Mouse (Mus musculus) midbrain, embryonic 10.5 days (tissue): ENCODE measurements around the gene Gm48552. TPM values are rescaled to one million over a fixed set of nuclear protein-coding genes. Genes with fewer than 3 reads are reported as not detected.
A peak's percentile ranks its signal among the peaks of the same experiment; 100 is the strongest.

ENCODE experiments used
- DNase-seq: peaks from one replicate; pipeline ENCODE4 v3.0.0-alpha.2; 2017; ENCODE audit warnings: low spot score
- H3K27ac ChIP-seq: fragments of 300-500 bp; sonication (generic); replicated peaks from 2 replicates; pipeline ENCODE4 v1.5.1; 2016; ENCODE audit warnings: mild to moderate bottlenecking
- H3K27me3 ChIP-seq: fragments of 300-500 bp; sonication (generic); 2 replicates; pipeline ENCODE4 v1.6.1; 2016; ENCODE audit warnings: low read depth, mild to moderate bottlenecking; ENCODE audit not compliant: poor library complexity, severe bottlenecking
- H3K36me3 ChIP-seq: fragments of 300-500 bp; sonication (generic); 2 replicates; pipeline ENCODE4 v1.6.1; 2016; ENCODE audit warnings: mild to moderate bottlenecking, moderate library complexity
- H3K4me1 ChIP-seq: fragments of 300-500 bp; sonication (generic); 2 replicates; pipeline ENCODE4 v1.6.1; 2016
- H3K4me3 ChIP-seq: fragments of 300-500 bp; sonication (generic); 2 replicates; pipeline ENCODE4 v1.5.1; 2016; ENCODE audit warnings: mild to moderate bottlenecking, moderate library complexity
- H3K9me3 ChIP-seq: fragments of 300-500 bp; sonication (generic); replicated peaks from 2 replicates; pipeline ENCODE4 v1.6.1; 2016; ENCODE audit warnings: mild to moderate bottlenecking
- WGBS: fragments of 180-500 bp; shearing (Covaris S2); methylation state at CpG from one replicate; pipeline ENCODE4 v1.1.7; 2016; 5-methylcytosine and 5-hydroxymethylcytosine counted together
- polyA plus RNA-seq: library from polyadenylated mRNA; unstranded; fragments of >200 nt; fragmentation: Nextera tagmentation; extraction: Ambion mirVana; gene quantifications from 2 replicates; pipeline ENCODE4 v1.2.1, GENCODE M21; 2016

The Gm48552 gene
- polyA plus RNA-seq, 1 experiment from 2014 or later, result 1.7 TPM

GRCm38 (mm10) chr10:81351678-81352291 lies 37.0 kb upstream of the Gm48552 start:
- H3K9me3 ChIP-seq, result no peaks in the 10 kb centered on the region
- 28% methylated on average over 9 of the region's 9 CpGs for WGBS

DNA sequence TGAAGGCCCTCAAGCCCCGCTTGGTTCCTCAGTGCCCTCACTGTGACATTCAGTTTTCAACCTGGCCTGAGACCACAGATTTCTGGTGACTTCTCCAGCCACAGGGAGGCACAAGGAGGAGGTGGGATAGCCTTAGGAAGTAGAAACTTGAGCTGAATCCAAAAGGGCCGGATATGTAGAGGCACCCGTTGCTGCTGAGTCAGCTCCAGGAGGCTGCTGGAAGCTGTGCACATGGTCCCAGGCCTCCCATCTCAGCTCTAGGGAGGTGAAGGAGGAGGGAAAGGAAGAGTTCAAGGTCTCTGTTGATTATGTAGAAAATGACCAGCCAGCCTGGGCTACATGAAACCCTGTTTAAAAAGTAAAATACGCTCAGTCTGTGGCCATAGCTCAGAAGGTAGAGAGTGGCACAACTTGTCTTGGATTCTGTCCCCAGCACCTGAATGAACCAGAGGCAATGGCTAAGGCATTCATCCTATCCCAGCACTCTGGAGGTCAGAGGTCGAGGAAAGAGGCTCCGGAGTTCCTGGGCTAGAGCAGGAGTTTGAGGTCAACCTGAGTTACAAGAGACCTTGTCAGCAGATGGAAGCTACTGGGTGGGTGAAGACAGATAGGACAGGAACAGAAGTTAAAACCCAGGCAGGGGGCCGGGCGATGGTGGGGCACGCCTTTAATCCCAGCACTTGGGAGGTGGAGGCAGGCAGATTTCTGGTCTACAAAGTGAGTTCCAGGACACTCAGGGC lies 33.9 kb upstream of the Gm48552 start:
- 57% methylated on average over 9 of the region's 9 CpGs for whole genome bisulfite sequencing
- Histone ChIP-seq H3K27ac (no peak overlapping the region; the same call in 1 of the 2 replicates), H3K9me3 (no peaks in the 10 kb centered on the region), H3K27me3 (peaks cover 43% of the 10 kb centered on the region), H3K36me3 (no peaks in the 10 kb centered on the region), H3K4me3 (no peak overlapping the region), H3K4me1 (peaks cover 65% of the 10 kb centered on the region)
- no peak for DNase-seq

More at GRCm38 (mm10) chr10:81351678-81352291, 37.0 kb upstream of the Gm48552 start:
- no peak overlapping the region for H3K4me3 ChIP-seq
- DNase-seq, result no peak
- H3K27me3 ChIP-seq, result peaks cover 48% of the 10 kb centered on the region
- 0 out of 2 replicates have a peak overlapping the region, but pooled peaks have one; percentile 2 for H3K27ac ChIP-seq
- peaks cover 18% of the 10 kb centered on the region for H3K36me3 ChIP-seq
- peaks cover 63% of the 10 kb centered on the region for H3K4me1 ChIP-seq

DNA sequence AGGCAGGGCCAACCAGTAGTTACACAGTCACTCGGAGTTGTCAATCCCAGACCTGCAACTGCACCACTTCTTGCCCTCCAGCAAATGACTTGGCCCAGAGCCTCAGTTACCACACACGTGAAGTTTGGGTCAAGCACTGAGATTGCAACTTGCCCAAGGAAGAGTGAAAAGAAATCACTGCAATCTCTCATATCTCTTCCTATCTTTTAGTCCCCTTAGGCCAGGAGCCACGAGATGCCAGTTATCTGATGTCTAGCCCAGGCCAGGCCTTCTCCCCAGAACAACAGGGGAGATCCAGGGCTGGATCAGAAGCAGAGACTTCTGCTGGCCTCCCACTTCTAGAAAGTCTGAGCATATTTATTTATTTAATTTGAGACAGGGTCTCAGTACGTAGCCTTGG lies 33.3 kb upstream of the Gm48552 start:
- 87% methylated on average over 4 of the region's 4 CpGs for WGBS
- no peak for DNase-seq
- Histone ChIP-seq H3K27ac (no peak overlapping the region), H3K27me3 (peaks cover 43% of the 10 kb centered on the region), H3K36me3 (no peaks in the 10 kb centered on the region), H3K9me3 (no peaks in the 10 kb centered on the region), H3K4me1 (peaks cover 69% of the 10 kb centered on the region), H3K4me3 (no peak overlapping the region)

DNA sequence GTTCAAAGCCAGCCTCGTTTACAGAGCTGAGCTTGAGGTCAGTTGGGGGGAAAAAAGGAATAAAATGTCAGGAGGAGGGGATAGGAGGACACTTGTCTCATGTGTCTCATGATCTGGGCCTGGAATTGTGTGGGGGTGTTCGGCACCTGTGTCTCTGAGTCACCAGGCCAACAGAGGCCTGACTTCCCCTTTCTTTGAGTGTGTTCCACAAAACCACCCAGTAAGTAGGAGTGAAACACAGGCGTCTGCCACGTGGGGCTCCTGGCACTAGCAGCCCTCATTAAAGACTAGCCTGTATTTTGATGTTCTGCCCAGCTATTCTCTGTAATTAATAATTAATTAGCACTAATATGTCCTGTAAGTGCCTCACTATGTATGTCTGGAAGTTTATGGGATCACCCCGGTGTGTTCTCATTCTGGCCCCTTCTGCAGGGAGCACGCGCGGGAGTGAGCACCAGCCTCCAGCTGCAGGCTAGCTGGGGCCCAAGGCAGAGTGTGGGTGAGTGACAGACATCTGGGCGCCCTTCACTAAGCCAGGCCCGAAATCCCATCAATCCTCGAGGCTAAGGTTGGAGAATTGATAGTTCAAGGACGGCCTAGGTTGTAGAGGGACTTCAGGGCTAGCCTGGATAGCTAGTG lies 32.3 kb upstream of the Gm48552 start:
- Histone ChIP-seq H3K27ac (peak overlapping the region; percentile 53; the same call in 1 of the 2 replicates), H3K4me1 (peaks cover 71% of the 10 kb centered on the region), H3K27me3 (peaks cover 43% of the 10 kb centered on the region), H3K9me3 (no peaks in the 10 kb centered on the region), H3K36me3 (peaks cover 5% of the 10 kb centered on the region), H3K4me3 (peak overlapping the region; percentile 78)
- no peak for DNase-seq
- WGBS, result 61% methylated on average over 12 of the region's 12 CpGs

GRCm38 (mm10) chr10:81356991-81357844 lies 31.6 kb upstream of the Gm48552 start, which contains the start of gene Mfsd12:
Gene Mfsd12, plus strand, starts transcription at chr10:81357491.
- Histone ChIP-seq H3K4me1 (peaks cover 72% of the 10 kb centered on the region), H3K9me3 (no peaks in the 10 kb centered on the region), H3K27me3 (peaks cover 48% of the 10 kb centered on the region), H3K36me3 (peaks cover 12% of the 10 kb centered on the region), H3K4me3 (peak within 1 kb of the TSS; percentile 78), H3K27ac (peak within 1 kb of the TSS; percentile 84)
- WGBS, result 2% methylated on average over 79 of the region's 79 CpGs
- peak; percentile 87 for DNase-seq

DNA sequence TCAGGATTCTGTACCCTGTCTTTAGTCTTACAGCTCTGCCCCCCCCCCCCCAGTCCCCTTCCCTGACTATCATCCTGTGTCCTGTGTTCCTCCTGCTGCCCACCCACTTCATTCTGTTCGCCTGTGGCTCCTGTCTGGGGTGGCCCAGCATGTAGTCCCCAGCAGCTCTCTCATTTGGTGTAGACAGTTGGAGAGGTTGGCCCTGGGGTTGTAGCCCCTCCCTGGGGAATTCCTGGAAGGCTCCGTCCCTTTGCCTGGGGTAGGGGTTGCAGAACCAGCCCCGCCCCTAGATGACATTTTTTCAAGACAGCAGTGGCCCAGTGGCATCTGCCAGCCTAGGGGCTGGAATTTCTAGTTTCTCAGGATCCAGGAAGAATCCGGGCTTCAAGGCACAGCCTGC lies 30.6 kb upstream of the Gm48552 start:
- Histone ChIP-seq H3K9me3 (no peaks in the 10 kb centered on the region), H3K27me3 (peaks cover 58% of the 10 kb centered on the region), H3K4me1 (peaks cover 81% of the 10 kb centered on the region), H3K27ac (peak overlapping the region; percentile 84), H3K36me3 (peaks cover 19% of the 10 kb centered on the region), H3K4me3 (peak overlapping the region; percentile 78)
- 24% methylated on average over 4 of the region's 4 CpGs for WGBS
- no peak for DNase-seq

DNA sequence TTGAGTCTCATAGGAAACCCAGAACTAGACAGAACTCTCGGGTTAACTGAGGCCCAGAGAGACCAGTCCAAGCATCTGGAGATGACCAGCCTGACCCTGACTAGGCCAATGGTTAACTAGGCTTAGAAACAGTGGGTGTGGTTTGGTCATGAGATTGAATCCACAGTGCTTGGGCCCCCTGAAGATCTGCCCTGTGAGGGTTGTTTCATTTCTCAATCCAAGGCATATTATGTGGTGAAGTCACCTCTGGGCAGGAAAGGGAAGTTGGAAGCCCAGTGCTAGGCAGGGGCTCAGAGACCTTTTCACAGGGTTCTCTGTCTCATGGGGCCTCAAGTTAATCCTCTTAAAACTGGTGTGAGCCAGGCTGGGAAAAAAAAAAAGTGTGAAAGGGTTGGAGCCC lies 30.0 kb upstream of the Gm48552 start:
- peak overlapping the region; percentile 78 for H3K4me3 ChIP-seq
- H3K27ac ChIP-seq, result peak overlapping the region; percentile 25; the same call in 1 of the 2 replicates
- peaks cover 88% of the 10 kb centered on the region for H3K4me1 ChIP-seq
- H3K36me3 ChIP-seq, result peaks cover 19% of the 10 kb centered on the region
- WGBS, result 56% methylated on average over 1 of the region's 1 CpGs
- H3K9me3 ChIP-seq, result no peaks in the 10 kb centered on the region
- H3K27me3 ChIP-seq, result peaks cover 64% of the 10 kb centered on the region
- DNase-seq, result no peak

GRCm38 (mm10) chr10:81360721-81361120 lies 28.1 kb upstream of the Gm48552 start:
- Histone ChIP-seq H3K9me3 (no peaks in the 10 kb centered on the region), H3K27ac (no peak overlapping the region), H3K27me3 (peaks cover 64% of the 10 kb centered on the region), H3K36me3 (peaks cover 19% of the 10 kb centered on the region), H3K4me3 (no peak overlapping the region), H3K4me1 (peaks cover 94% of the 10 kb centered on the region)
- WGBS, result 71% methylated on average over 8 of the region's 8 CpGs
- DNase-seq, result no peak

GRCm38 (mm10) chr10:81362336-81362949 lies 26.4 kb upstream of the Gm48552 start:
- Histone ChIP-seq H3K9me3 (no peaks in the 10 kb centered on the region), H3K4me3 (0 out of 2 replicates have a peak overlapping the region, but pooled peaks have one; percentile 52), H3K36me3 (peaks cover 32% of the 10 kb centered on the region), H3K27ac (peak overlapping the region; percentile 78), H3K27me3 (peaks cover 52% of the 10 kb centered on the region), H3K4me1 (peaks cover 100% of the 10 kb centered on the region)
- no peak for DNase-seq
- 71% methylated on average over 12 of the region's 12 CpGs for WGBS

DNA sequence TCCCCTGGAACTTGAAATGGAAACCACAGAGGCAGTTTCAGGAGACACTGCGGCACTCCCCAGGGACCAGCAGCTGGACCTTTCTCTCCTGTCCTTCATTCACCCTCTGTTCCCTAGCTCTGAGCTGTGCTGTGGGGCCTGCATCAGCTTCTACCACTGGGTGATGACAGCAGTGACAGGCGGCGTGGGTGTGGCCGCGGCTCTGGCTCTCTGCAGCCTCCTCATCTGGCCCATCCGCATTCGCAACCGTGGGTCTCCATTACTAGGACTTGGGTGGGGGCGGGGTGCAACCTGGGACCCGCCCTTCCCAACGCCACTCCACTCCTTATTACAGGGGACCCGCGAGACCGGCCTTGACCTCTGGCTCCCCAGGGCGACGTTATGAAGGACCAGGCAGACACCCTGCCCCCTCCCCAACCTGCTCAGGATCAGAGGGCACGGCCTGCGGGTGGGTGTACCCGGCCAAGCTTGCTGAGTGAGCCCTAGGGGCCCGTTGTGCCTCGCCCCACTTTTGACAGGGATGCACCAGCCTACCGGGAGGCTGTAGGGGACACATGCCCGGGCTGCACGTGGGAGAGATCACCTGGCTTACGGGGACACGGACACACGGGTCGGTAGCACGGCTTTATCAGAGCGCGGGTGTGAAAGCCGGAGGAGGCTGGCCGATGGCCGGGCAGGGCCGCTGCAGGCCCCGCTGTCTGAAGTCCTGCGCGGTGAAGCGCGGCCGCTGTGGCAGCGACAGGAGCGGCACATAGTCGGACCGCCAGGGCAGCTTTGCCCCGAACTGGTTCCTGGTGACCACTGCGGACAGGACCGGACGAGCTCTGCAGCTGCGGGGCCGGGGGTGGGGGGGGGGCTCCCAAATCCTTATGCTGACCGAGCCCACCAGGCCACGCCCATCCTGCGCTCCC lies 25.1 kb upstream of the Gm48552 start:
- peaks cover 40% of the 10 kb centered on the region for H3K27me3 ChIP-seq
- peak; percentile 47 for DNase-seq

GRCm38 (mm10) chr10:81364666-81365065 lies 24.1 kb upstream of the Gm48552 start:
- peak overlapping the region; percentile 78 for H3K27ac ChIP-seq
- peaks cover 33% of the 10 kb centered on the region for H3K27me3 ChIP-seq
- H3K36me3 ChIP-seq, result peaks cover 55% of the 10 kb centered on the region
- peaks cover 85% of the 10 kb centered on the region for H3K4me1 ChIP-seq
- WGBS, result 9% methylated on average over 28 of the region's 28 CpGs
- H3K4me3 ChIP-seq, result peak overlapping the region; percentile 52
- H3K9me3 ChIP-seq, result no peaks in the 10 kb centered on the region
- DNase-seq, result peak; percentile 40

More for the DNA sequence above, 25.1 kb upstream of the Gm48552 start:
- peaks cover 94% of the 10 kb centered on the region for H3K4me1 ChIP-seq
- H3K27ac ChIP-seq, result peak overlapping the region; percentile 78
- 11% methylated on average over 54 of the region's 54 CpGs for WGBS
- H3K36me3 ChIP-seq, result peaks cover 45% of the 10 kb centered on the region
- H3K4me3 ChIP-seq, result peak overlapping the region; percentile 52
- H3K9me3 ChIP-seq, result no peaks in the 10 kb centered on the region
